Mouse (Mus musculus) forebrain, postnatal 0 days (tissue): ENCODE data around the gene Cd44. TPM values are rescaled to one million over a fixed set of nuclear protein-coding genes. Genes with fewer than 3 reads are reported as not detected.

Source experiments
- ATAC-seq: fragments of 200-750 bp; cut with Nextera tagmentation; 2 replicates; pipeline ENCODE4 v1.8.0; 2017; ENCODE audit warnings: mild to moderate bottlenecking, moderate library complexity
- DNase-seq: peaks from one replicate; pipeline ENCODE4 v3.0.0-alpha.2; 2015
- H3K27ac ChIP-seq: fragments of 300-500 bp; sonication (generic); 2 replicates; pipeline ENCODE4 v1.5.1; 2014; ENCODE audit warnings: low read depth, mild to moderate bottlenecking, antibody characterized with exemption, low read length, moderate library complexity, mixed read lengths
- H3K27me3 ChIP-seq: fragments of 300-500 bp; sonication (generic); 2 replicates; pipeline ENCODE4 v1.6.1; 2014; ENCODE audit warnings: mild to moderate bottlenecking, low read length, mixed read lengths; ENCODE audit not compliant: insufficient read depth
- H3K36me3 ChIP-seq: fragments of 300-500 bp; sonication (generic); 2 replicates; pipeline ENCODE4 v1.6.1; 2014; ENCODE audit warnings: mild to moderate bottlenecking, moderate library complexity; ENCODE audit not compliant: insufficient read depth
- H3K4me1 ChIP-seq: fragments of 300-500 bp; sonication (generic); 2 replicates; pipeline ENCODE4 v1.6.1; 2014; ENCODE audit warnings: antibody characterized with exemption; ENCODE audit not compliant: insufficient read depth
- H3K4me2 ChIP-seq: fragments of 300-500 bp; sonication (generic); 2 replicates; pipeline ENCODE4 v1.6.1; 2014; ENCODE audit warnings: low read depth, mild to moderate bottlenecking, moderate library complexity
- H3K4me3 ChIP-seq: fragments of 300-500 bp; sonication (generic); 2 replicates; pipeline ENCODE4 v1.5.1; 2014; ENCODE audit warnings: low read depth, low read length, mixed read lengths
- H3K9ac ChIP-seq: fragments of 300-500 bp; sonication (generic); 2 replicates; pipeline ENCODE4 v1.6.1; 2014; ENCODE audit warnings: mild to moderate bottlenecking
- H3K9me3 ChIP-seq: fragments of 300-500 bp; sonication (generic); 2 replicates; pipeline ENCODE4 v1.6.1; 2016; ENCODE audit warnings: low read length
- CTCF ChIP-seq: sonication (generic); IDR thresholded peaks from 2 replicates; pipeline ENCODE4 v1.5.1; 2016; ENCODE audit warnings: antibody characterized with exemption, control low read depth, low read depth
- WGBS: fragments of 180-500 bp; shearing (Covaris S2); extraction: QIAGEN DNeasy Blood & Tissue Kit; methylation state at CpG from one replicate; pipeline ENCODE4 v1.1.7; 2014; 5-methylcytosine and 5-hydroxymethylcytosine counted together
- polyA plus RNA-seq: library from polyadenylated mRNA; unstranded; fragments of >200 nt; fragmentation: Nextera tagmentation; extraction: Ambion mirVana; gene quantifications from 2 replicates; pipeline ENCODE4 v1.2.1, GENCODE M21; 2015
- total RNA-seq: library from RNA; depleted of rRNA; stranded (reverse); fragments of >200 nt; gene quantifications from 2 replicates; pipeline ENCODE4 v1.2.3, GENCODE M21; 2014

Gene Cd44
- total and polyA plus RNA-seq, 2 experiments from 2014 or later = 3.6 to 7.8 TPM

DNA sequence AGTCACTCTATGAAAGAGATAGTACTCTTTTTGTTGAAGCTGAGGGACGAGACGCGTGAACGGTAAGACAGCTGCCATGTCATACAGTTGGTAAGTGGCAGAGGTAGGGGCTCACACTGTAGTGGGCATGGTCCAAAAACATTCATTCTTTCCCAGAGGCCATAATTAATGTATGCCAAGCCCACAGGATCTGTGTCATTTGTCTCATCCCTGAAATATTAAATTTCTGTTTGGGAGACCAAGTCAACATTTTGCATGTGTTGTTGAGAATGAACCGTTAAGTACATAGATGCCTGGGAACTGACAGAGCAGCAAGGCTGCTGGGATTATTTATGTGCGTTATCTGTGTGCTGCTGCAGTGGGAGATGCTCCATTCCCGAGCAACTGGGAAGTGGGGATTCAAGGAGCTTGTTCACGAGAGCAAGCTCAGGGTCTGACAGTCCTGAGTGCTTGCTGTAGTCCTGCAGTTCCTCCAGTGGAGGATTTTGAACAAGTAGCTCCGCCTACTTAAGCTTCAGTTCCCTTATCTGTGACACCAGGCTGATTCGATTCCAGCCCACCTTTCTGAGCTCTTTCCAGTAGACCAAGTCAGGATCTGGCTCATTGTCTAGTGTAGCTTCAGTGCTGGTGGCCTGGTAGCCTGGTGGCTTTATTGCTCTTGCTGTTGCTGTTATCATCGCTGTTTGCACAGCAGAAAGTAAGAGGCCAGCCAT is 12.5 kb upstream of the Cd44 start:
- H3K27ac ChIP-seq = no peak overlapping the region
- no peak overlapping the region for H3K4me2 ChIP-seq
- H3K9ac ChIP-seq = no peak overlapping the region
- ATAC-seq = no peak
- no peaks in the 10 kb centered on the region for H3K27me3 ChIP-seq
- H3K4me1 ChIP-seq = no peaks in the 10 kb centered on the region
- WGBS = 79% methylated on average over 11 of the region's 11 CpGs
- H3K4me3 ChIP-seq = no peak overlapping the region
- no peaks in the 10 kb centered on the region for H3K36me3 ChIP-seq
- H3K9me3 ChIP-seq = no peaks in the 10 kb centered on the region
- no peak for DNase-seq
- no peak for TF ChIP-seq CTCF

- TF ChIP-seq CTCF = no peak
- Histone ChIP-seq H3K4me2 (no peak overlapping the region), H3K9ac (no peak overlapping the region), H3K27me3 (no peaks in the 10 kb centered on the region), H3K36me3 (no peaks in the 10 kb centered on the region), H3K9me3 (no peaks in the 10 kb centered on the region), H3K4me1 (no peaks in the 10 kb centered on the region), H3K4me3 (no peak overlapping the region), H3K27ac (no peak overlapping the region)
- DNase-seq (no peak), ATAC-seq (no peak)
- 81% methylated on average over 2 of the region's 2 CpGs for WGBS
These were observed 11.5 kb upstream of the Cd44 start for GRCm38 (mm10) chr2:102912951-102913350.

DNA sequence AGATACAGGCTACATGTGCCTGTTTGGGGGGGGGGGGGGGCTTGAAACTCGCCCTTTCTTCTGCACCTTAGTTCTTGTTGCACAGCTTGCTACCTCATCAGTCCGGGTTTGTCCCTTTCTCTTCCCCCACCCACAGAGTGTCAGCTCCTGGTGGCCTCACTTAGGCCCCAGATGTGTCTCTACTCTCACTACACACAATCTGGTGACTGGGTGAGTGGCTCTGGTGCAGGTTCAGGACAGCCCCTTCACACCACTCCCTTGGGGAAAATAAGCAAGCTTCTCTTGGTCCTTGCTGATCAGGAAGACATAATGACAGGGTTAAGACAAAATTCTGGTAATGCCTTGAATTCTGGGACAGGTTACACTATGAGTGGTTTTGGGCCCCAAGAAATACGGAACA is 11.0 kb upstream of the Cd44 start:
- Histone ChIP-seq H3K9me3 (no peaks in the 10 kb centered on the region), H3K27me3 (no peaks in the 10 kb centered on the region), H3K4me2 (no peak overlapping the region), H3K9ac (no peak overlapping the region), H3K4me3 (no peak overlapping the region), H3K36me3 (no peaks in the 10 kb centered on the region), H3K4me1 (no peaks in the 10 kb centered on the region), H3K27ac (no peak overlapping the region)
- no peak for TF ChIP-seq CTCF
- no peak for ATAC-seq
- WGBS = 72% methylated on average over 3 of the region's 3 CpGs
- DNase-seq = no peak

DNA sequence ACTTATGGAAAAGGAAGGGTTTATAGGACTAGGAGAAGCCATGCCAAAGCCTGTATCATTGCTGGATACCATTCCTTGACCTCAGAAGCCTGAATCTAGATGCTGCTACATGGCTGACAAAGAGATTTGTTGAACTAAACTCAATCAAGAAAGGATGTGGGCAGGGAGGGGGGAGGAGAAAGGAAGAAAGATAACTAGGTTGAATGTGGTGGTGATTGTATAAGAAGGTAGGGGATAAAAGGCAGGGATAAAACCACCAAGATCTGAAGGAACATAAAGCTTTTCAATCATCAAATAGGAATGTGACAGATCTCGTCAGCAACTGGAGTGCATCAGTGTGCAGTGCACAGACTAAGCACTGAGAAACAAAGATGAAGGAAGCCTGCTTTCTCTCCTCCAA is 7.9 kb upstream of the Cd44 start:
- no peak for ATAC-seq
- no peak overlapping the region for H3K4me3 ChIP-seq
- H3K4me1 ChIP-seq = no peaks in the 10 kb centered on the region
- no peak for TF ChIP-seq CTCF
- no peaks in the 10 kb centered on the region for H3K9me3 ChIP-seq
- H3K36me3 ChIP-seq = no peaks in the 10 kb centered on the region
- no peak overlapping the region for H3K27ac ChIP-seq
- no peak overlapping the region for H3K4me2 ChIP-seq
- 76% methylated on average over 1 of the region's 1 CpGs for WGBS
- H3K9ac ChIP-seq = no peak overlapping the region
- no peak for DNase-seq
- H3K27me3 ChIP-seq = no peaks in the 10 kb centered on the region

DNA sequence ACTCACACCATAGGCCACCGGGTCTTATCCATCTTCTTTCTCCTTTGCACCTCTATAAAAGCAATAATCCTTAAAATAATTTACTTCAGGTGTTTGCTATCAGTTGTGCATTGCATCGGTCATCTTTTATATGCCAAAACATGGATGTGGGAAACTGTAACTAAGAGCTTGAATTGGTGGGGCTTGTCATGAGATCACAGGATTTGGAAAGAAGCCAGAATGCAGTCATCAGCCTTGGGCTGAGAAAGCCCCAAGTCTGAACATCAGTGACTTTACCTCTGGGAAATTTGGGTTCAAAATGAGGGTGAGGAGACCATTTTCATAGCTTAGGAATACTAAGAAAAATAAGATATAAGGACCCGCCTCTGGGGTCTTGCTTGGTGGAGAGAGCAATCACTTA is 4.1 kb upstream of the Cd44 start:
- DNase-seq = no peak
- no peak overlapping the region for H3K4me2 ChIP-seq
- H3K36me3 ChIP-seq = no peaks in the 10 kb centered on the region
- no peaks in the 10 kb centered on the region for H3K27me3 ChIP-seq
- H3K4me3 ChIP-seq = no peak overlapping the region
- no peak overlapping the region for H3K9ac ChIP-seq
- TF ChIP-seq CTCF = no peak
- H3K27ac ChIP-seq = no peak overlapping the region
- WGBS = 86% methylated on average over 3 of the region's 3 CpGs
- no peak for ATAC-seq
- no peaks in the 10 kb centered on the region for H3K9me3 ChIP-seq
- 0 out of 2 replicates have a peak, but pooled peaks cover 5% of the 10 kb centered on the region for H3K4me1 ChIP-seq

GRCm38 (mm10) chr2:102901828-102902223 is 361 bp upstream of the Cd44 start:
- no peaks in the 10 kb centered on the region for H3K9me3 ChIP-seq
- H3K36me3 ChIP-seq = no peaks in the 10 kb centered on the region
- no peak for ATAC-seq
- TF ChIP-seq CTCF = no peak
- no peak for DNase-seq
- WGBS = 25% methylated on average over 3 of the region's 3 CpGs
- 0 out of 2 replicates have a peak, but pooled peaks cover 5% of the 10 kb centered on the region for H3K4me1 ChIP-seq
- no peak overlapping the region for H3K9ac ChIP-seq
- H3K27me3 ChIP-seq = no peaks in the 10 kb centered on the region
- no peak overlapping the region for H3K27ac ChIP-seq
- H3K4me3 ChIP-seq = no peak overlapping the region; the same call in 1 of the 2 replicates
- peak overlapping the region; percentile 53 for H3K4me2 ChIP-seq

DNA sequence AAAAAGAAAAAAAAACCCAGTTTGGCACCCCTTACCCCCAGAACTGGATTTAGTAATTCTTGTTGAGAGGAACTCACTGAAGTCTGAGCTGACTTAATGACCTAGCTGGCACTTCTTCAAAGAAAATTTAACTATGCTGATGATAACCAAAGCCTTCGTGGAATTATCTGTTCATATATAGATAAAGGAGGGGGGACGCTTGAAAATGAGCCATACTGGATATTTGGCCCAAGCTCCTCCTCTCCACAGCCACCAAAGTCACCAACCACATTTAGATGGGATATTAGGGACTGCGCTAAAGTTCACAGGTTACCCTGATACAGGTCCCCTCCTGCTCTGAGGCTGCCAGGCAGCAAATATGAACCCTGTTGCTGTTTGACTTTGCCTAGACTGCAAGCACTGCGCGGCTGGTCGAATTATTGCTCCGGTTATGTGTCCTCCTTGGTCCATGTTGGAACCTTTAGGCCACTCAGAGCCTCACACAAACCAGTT is 1.2 kb downstream of the Cd44 start:
- H3K4me3 ChIP-seq = no peak overlapping the region
- H3K9ac ChIP-seq = no peak overlapping the region
- TF ChIP-seq CTCF = no peak
- 0 out of 2 replicates have a peak overlapping the region, but pooled peaks have one; percentile 53 for H3K4me2 ChIP-seq
- H3K27me3 ChIP-seq = no peaks in the 10 kb centered on the region
- no peak overlapping the region for H3K27ac ChIP-seq
- no peaks in the 10 kb centered on the region for H3K9me3 ChIP-seq
- H3K36me3 ChIP-seq = no peaks in the 10 kb centered on the region
- 68% methylated on average over 7 of the region's 7 CpGs for WGBS
- ATAC-seq (no peak), DNase-seq (no peak)
- H3K4me1 ChIP-seq = 0 out of 2 replicates have a peak, but pooled peaks cover 5% of the 10 kb centered on the region
